Mouse (Mus musculus) midbrain, embryonic 15.5 days (tissue): Measurements from ENCODE around the gene 4933414I15Rik. TPM values are rescaled to one million over a fixed set of nuclear protein-coding genes. Genes with fewer than 3 reads are reported as not detected.

Source experiments
- ATAC-seq: fragments of 200-750 bp; cut with Nextera tagmentation; replicated peaks from 2 replicates; pipeline ENCODE4 v1.8.0; 2017; ENCODE audit warnings: moderate TSS enrichment
- H3K27ac ChIP-seq: fragments of 300-500 bp; sonication (generic); 2 replicates; pipeline ENCODE4 v1.5.1; 2015; ENCODE audit warnings: mild to moderate bottlenecking, inconsistent platforms
- H3K27me3 ChIP-seq: fragments of 300-500 bp; sonication (generic); replicated peaks from 2 replicates; pipeline ENCODE4 v1.6.1; 2015; ENCODE audit warnings: inconsistent platforms
- H3K36me3 ChIP-seq: fragments of 300-500 bp; sonication (generic); replicated peaks from 2 replicates; pipeline ENCODE4 v1.6.1; 2015; ENCODE audit warnings: inconsistent platforms
- H3K4me1 ChIP-seq: fragments of 300-500 bp; sonication (generic); 2 replicates; pipeline ENCODE4 v1.6.1; 2015; ENCODE audit warnings: inconsistent platforms
- H3K4me2 ChIP-seq: fragments of 300-500 bp; sonication (generic); 2 replicates; pipeline ENCODE4 v1.6.1; 2015; ENCODE audit warnings: inconsistent platforms, mild to moderate bottlenecking, moderate library complexity
- H3K4me3 ChIP-seq: fragments of 300-500 bp; sonication (generic); 2 replicates; pipeline ENCODE4 v1.5.1; 2015; ENCODE audit warnings: mild to moderate bottlenecking, inconsistent platforms
- H3K9ac ChIP-seq: fragments of 300-500 bp; sonication (generic); 2 replicates; pipeline ENCODE4 v1.6.1; 2015; ENCODE audit warnings: mild to moderate bottlenecking, inconsistent platforms
- H3K9me3 ChIP-seq: fragments of 300-500 bp; sonication (generic); 2 replicates; pipeline ENCODE4 v1.6.1; 2016; ENCODE audit warnings: inconsistent platforms
- WGBS: fragments of 180-500 bp; shearing (Covaris S2); methylation state at CpG from one replicate; pipeline ENCODE4 v1.1.7; 2015; ENCODE audit warnings: mixed read lengths; 5-methylcytosine and 5-hydroxymethylcytosine counted together
- polyA plus RNA-seq: library from polyadenylated mRNA; unstranded; fragments of >200 nt; fragmentation: Nextera tagmentation; extraction: Ambion mirVana; gene quantifications from 2 replicates; pipeline ENCODE4 v1.2.1, GENCODE M21; 2015

4933414I15Rik gene
- polyA plus RNA-seq, 1 experiment from 2014 or later: not detected

GRCm38 (mm10) chr11:50931021-50931420 is 12.5 kb downstream of the 4933414I15Rik start:
- peak overlapping the region; percentile 75 for H3K9ac ChIP-seq
- no peaks in the 10 kb centered on the region for H3K9me3 ChIP-seq
- H3K27ac ChIP-seq: peak overlapping the region; percentile 87
- ATAC-seq: peak; percentile 83
- H3K27me3 ChIP-seq: no peaks in the 10 kb centered on the region
- peak overlapping the region; percentile 65 for H3K4me3 ChIP-seq
- under 1% methylated on average over 16 of the region's 16 CpGs for WGBS
- H3K36me3 ChIP-seq: no peaks in the 10 kb centered on the region
- peaks cover 10% of the 10 kb centered on the region for H3K4me1 ChIP-seq
- H3K4me2 ChIP-seq: peak overlapping the region; percentile 77

GRCm38 (mm10) chr11:50930469-50931014 is 13.0 kb downstream of the 4933414I15Rik start:
- H3K4me2 ChIP-seq: peak overlapping the region; percentile 77
- H3K27me3 ChIP-seq: no peaks in the 10 kb centered on the region
- ATAC-seq: no peak; the same call in 1 of the 2 replicates
- H3K9me3 ChIP-seq: no peaks in the 10 kb centered on the region
- peak overlapping the region; percentile 75 for H3K9ac ChIP-seq
- WGBS: 27% methylated on average over 14 of the region's 14 CpGs
- no peaks in the 10 kb centered on the region for H3K36me3 ChIP-seq
- H3K4me3 ChIP-seq: peak overlapping the region; percentile 65
- peaks cover 10% of the 10 kb centered on the region for H3K4me1 ChIP-seq
- peak overlapping the region; percentile 87 for H3K27ac ChIP-seq

- peak within 1 kb of the TSS; percentile 95 for H3K4me3 ChIP-seq
- no peaks in the 10 kb centered on the region for H3K27me3 ChIP-seq
- H3K4me2 ChIP-seq: peak within 1 kb of the TSS; percentile 48
- ATAC-seq: peak; percentile 98
- peak within 1 kb of the TSS; percentile 91 for H3K9ac ChIP-seq
- H3K4me1 ChIP-seq: no peaks in the 10 kb centered on the region; the same call in none of the 2 replicates
- H3K27ac ChIP-seq: peak within 1 kb of the TSS; percentile 91
- WGBS: under 1% methylated on average over 47 of the region's 47 CpGs
- H3K9me3 ChIP-seq: peaks cover 18% of the 10 kb centered on the region; the same call in 1 of the 2 replicates
- H3K36me3 ChIP-seq: peaks cover 15% of the 10 kb centered on the region
Observed at GRCm38 (mm10) chr11:50915671-50916320, 27.8 kb downstream of the 4933414I15Rik start, which contains the start of gene Zfp2. Zfp2 (minus strand) TSS chr11:50916165.

- Histone ChIP-seq H3K4me1 (no peaks in the 10 kb centered on the region; the same call in none of the 2 replicates), H3K27me3 (no peaks in the 10 kb centered on the region), H3K36me3 (peaks cover 28% of the 10 kb centered on the region), H3K4me2 (peak overlapping the region; percentile 48), H3K27ac (no peak overlapping the region), H3K9ac (no peak overlapping the region), H3K4me3 (peak overlapping the region; percentile 95; the same call in 1 of the 2 replicates), H3K9me3 (peaks cover 24% of the 10 kb centered on the region)
- WGBS: 93% methylated on average over 3 of the region's 3 CpGs
- no peak for ATAC-seq
Observed at GRCm38 (mm10) chr11:50914461-50914860, 29.1 kb downstream of the 4933414I15Rik start.

GRCm38 (mm10) chr11:50913301-50913700 is 30.3 kb downstream of the 4933414I15Rik start:
- Histone ChIP-seq H3K27me3 (no peaks in the 10 kb centered on the region), H3K4me3 (no peak overlapping the region), H3K9ac (no peak overlapping the region), H3K27ac (no peak overlapping the region), H3K4me2 (no peak overlapping the region), H3K9me3 (peaks cover 24% of the 10 kb centered on the region), H3K36me3 (peaks cover 40% of the 10 kb centered on the region), H3K4me1 (no peaks in the 10 kb centered on the region; the same call in none of the 2 replicates)
- no peak for ATAC-seq
- WGBS: 90% methylated on average over 1 of the region's 1 CpGs

GRCm38 (mm10) chr11:50908136-50908535 is 35.4 kb downstream of the 4933414I15Rik start:
- no peak overlapping the region for H3K27ac ChIP-seq

GRCm38 (mm10) chr11:50897359-50897758 is 46.2 kb downstream of the 4933414I15Rik start:
- Histone ChIP-seq H3K4me1 (no peaks in the 10 kb centered on the region), H3K36me3 (peaks cover 58% of the 10 kb centered on the region), H3K4me3 (no peak overlapping the region), H3K27me3 (no peaks in the 10 kb centered on the region), H3K9me3 (peaks cover 59% of the 10 kb centered on the region), H3K9ac (no peak overlapping the region), H3K27ac (no peak overlapping the region), H3K4me2 (no peak overlapping the region)
- ATAC-seq: no peak
- WGBS: 67% methylated on average over 1 of the region's 1 CpGs

More at GRCm38 (mm10) chr11:50908136-50908535, 35.4 kb downstream of the 4933414I15Rik start:
- Histone ChIP-seq H3K4me3 (no peak overlapping the region), H3K4me2 (no peak overlapping the region), H3K9ac (no peak overlapping the region), H3K4me1 (no peaks in the 10 kb centered on the region), H3K9me3 (peaks cover 51% of the 10 kb centered on the region), H3K36me3 (peaks cover 89% of the 10 kb centered on the region), H3K27me3 (no peaks in the 10 kb centered on the region)
- 88% methylated on average over 5 of the region's 5 CpGs for WGBS
- no peak for ATAC-seq

- Histone ChIP-seq H3K4me2 (no peak overlapping the region), H3K36me3 (peaks cover 14% of the 10 kb centered on the region), H3K9me3 (peaks cover 15% of the 10 kb centered on the region; the same call in 1 of the 2 replicates), H3K4me1 (peaks cover 4% of the 10 kb centered on the region), H3K4me3 (no peak overlapping the region), H3K27ac (no peak overlapping the region), H3K9ac (no peak overlapping the region), H3K27me3 (no peaks in the 10 kb centered on the region)
- no peak for ATAC-seq
- WGBS: 52% methylated on average over 2 of the region's 2 CpGs
Observed at GRCm38 (mm10) chr11:50892441-50892840, 51.1 kb downstream of the 4933414I15Rik start.

Other genes starting within 250 kb of the 4933414I15Rik start
- 62.3 and 64.4 TPM in 2 replicates for gene Zfp354c, start 116.0 kb downstream of the 4933414I15Rik start, polyA plus RNA-seq
- gene Zfp879, start 102.2 kb downstream of the 4933414I15Rik start, polyA plus RNA-seq: 1.5 and 2.0 TPM in 2 replicates
- 0.10 and 0.13 TPM in 2 replicates for gene Grm6, start 93.1 kb downstream of the 4933414I15Rik start, polyA plus RNA-seq
- 12.9 and 13.0 TPM in 2 replicates for gene Zfp454, start 56.1 kb downstream of the 4933414I15Rik start, polyA plus RNA-seq
- gene Zfp2, start 27.6 kb downstream of the 4933414I15Rik start, polyA plus RNA-seq: 48.9 and 57.4 TPM in 2 replicates
- 3.6 and 5.2 TPM in 2 replicates for gene Zfp354b, start 12.1 kb downstream of the 4933414I15Rik start, polyA plus RNA-seq
- not detected in 2 replicates for gene Prop1, start 10.0 kb upstream of the 4933414I15Rik start, polyA plus RNA-seq
- gene Olfr1378, start 22.8 kb upstream of the 4933414I15Rik start, polyA plus RNA-seq: not detected in 2 replicates
- not detected in 2 replicates for gene Olfr1377, start 38.2 kb upstream of the 4933414I15Rik start, polyA plus RNA-seq
- gene Olfr51, start 59.8 kb upstream of the 4933414I15Rik start, polyA plus RNA-seq: not detected in 2 replicates
- not detected in 2 replicates for gene Olfr54, start 70.5 kb upstream of the 4933414I15Rik start, polyA plus RNA-seq
- not detected in 2 replicates for gene Olfr1375, start 104.3 kb upstream of the 4933414I15Rik start, polyA plus RNA-seq
- 14.8 and 15.1 TPM in 2 replicates for gene Zfp354a, start 115.5 kb upstream of the 4933414I15Rik start, polyA plus RNA-seq